Mouse (Mus musculus) cerebellum, adult 18-20 months (tissue): ENCODE measurements around the gene Dnah9.
A peak's percentile ranks its signal among the peaks of the same experiment; 100 is the strongest.

Source experiments
- DNase-seq, 2 experiments: peaks; one replicate each; pipeline ENCODE4 v3.0.0; 2021

Gene Dnah9

DNA sequence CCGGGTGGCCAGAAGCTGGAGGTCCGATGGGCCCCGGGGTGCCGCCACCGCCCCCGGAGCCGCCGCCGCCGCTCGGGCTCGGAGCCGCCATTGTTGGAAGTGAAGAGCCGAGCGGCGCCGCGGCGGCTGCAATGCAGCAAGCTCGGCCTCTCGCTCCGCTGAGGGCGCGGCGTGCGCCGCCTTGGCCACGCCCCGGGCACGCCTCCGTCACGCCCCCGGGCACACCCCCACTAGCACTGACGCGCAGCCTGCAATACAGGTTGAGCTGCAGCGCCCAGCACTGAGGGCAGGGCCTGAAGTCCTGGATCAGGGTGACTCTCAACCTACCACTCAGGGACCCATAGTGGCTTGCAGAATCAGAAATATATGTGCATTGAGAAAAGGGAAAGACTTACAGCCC, 380.2 kb downstream of the Dnah9 start, which contains the start of gene Map2k4:
TSS of gene Map2k4 (minus strand) at position 144 of the 400 bp plus-strand sequence.
- DNase-seq = peak; percentile 94 to 97

DNA sequence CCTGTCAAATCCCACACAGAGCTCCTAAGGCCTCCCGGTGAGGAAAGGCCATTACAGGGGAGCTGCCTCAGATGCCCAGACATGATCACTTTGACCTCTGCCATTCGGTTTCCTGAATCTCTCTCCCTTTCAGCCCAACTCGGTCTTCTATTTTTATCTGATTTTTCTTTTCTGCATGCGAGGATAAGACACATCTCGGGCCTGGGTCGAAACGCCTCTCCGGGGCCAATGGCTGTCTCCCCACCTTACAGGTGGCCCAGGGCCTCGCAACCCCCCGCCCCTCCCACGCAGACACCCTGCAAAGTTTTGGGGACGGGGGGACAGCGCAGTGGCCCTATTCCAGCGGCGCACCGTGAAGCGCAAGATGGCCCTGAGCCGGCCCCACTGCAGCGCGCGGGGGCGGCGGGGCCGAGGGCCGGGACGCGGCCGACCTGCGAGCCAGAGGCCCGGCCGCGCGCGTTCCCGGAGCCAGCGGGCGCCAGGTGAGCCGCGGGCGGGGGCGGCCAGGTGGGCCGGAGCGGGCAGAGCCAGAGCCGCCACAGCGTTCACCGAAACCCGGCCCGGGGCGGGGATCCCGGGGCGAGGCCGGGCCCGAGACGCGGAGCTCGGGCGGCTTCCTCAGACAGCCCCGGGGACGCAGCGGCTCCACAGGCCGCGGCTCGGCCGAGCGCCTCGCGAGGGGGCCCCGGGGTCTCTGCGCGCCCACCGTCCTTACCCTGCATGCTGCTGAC, 380.8 kb downstream of the Dnah9 start:
- DNase-seq = peak; percentile 53 to 79

DNA sequence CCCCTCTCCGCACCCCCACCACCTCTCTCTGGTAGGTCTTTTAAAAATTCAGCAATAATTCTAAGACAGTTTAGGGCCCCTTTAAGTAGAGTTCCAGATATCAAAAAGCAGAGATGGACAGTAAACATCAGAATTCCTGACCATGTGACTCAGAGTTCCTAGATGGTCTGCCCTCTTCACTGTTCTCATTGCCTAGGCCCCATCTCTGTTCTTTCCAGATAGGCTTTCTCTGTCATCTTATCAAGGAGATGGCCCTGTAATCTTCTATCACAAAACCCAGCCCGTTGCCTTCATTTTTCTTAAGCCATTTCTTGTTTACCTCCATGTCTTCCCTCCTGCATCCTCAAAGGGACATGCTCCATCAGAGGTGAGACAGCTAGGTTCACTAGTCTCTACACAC, 382.2 kb downstream of the Dnah9 start:
- no peak for DNase-seq

DNA sequence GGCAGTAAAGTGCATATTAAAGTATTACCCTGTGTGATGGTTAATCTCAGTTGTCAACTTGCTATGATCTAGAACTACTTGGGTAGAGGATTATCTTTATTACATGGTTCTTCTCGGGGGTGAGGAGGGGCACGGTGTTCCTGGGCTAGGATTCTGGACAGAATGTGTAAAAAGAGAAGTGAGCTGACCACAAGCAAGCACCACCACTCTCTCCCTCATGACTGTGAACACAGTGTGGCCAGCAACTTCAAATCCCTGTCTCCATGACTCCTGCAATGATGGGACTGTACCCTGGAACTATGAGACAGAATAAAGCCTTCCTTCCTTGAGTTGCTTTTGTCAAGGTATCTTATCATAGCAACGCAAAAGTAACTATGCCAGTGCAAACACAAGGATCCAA, 386.8 kb downstream of the Dnah9 start:
- DNase-seq = no peak
